Mouse (Mus musculus) myocyte (in vitro differentiated cells): ENCODE data around the gene Clec2d. TPM values are rescaled to one million over a fixed set of nuclear protein-coding genes. Genes with fewer than 3 reads are reported as not detected.

ENCODE experiments used
- H3K27me3 ChIP-seq: one replicate; pipeline ENCODE4 v1.6.1; 2011; ENCODE audit not compliant: control insufficient read depth, insufficient read depth, insufficient read length
- H3K36me3 ChIP-seq: one replicate; pipeline ENCODE4 v1.6.1; 2011; ENCODE audit not compliant: control insufficient read depth, insufficient read depth
- H3K4me2 ChIP-seq: one replicate; pipeline ENCODE4 v1.6.1; 2011; ENCODE audit warnings: low read depth, control low read depth
- H3K4me3 ChIP-seq: one replicate; pipeline ENCODE4 v1.5.1; 2011; ENCODE audit warnings: mild to moderate bottlenecking, control low read depth, moderate library complexity
- H3K79me2 ChIP-seq: one replicate; pipeline ENCODE4 v1.6.1; 2011; ENCODE audit not compliant: control insufficient read depth, insufficient read depth
- H3ac ChIP-seq: one replicate; pipeline ENCODE4 v1.6.1; 2011; ENCODE audit not compliant: control insufficient read depth, insufficient read length
- CEBPB ChIP-seq: IDR thresholded peaks from 2 replicates; pipeline ENCODE4 v1.6.1; 2011; ENCODE audit warnings: mild to moderate bottlenecking, moderate library complexity; ENCODE audit not compliant: poor library complexity, insufficient read depth, severe bottlenecking
- E2F4 ChIP-seq: IDR thresholded peaks from one replicate; pipeline ENCODE4 v1.6.1; 2011; ENCODE audit warnings: mild to moderate bottlenecking, control low read depth, moderate library complexity; ENCODE audit not compliant: insufficient read depth
- MAX ChIP-seq: IDR thresholded peaks from one replicate; pipeline ENCODE4 v1.6.1; 2011; ENCODE audit warnings: low read depth, mild to moderate bottlenecking, control low read depth
- MYOD1 ChIP-seq, 3 experiments: IDR thresholded peaks; one replicate each; pipeline ENCODE4 v1.6.1; 2011; ENCODE audit warnings: control low read depth in 2 of 3, low read depth in 2 of 3, mild to moderate bottlenecking in 2 of 3, moderate library complexity in 1 of 3; ENCODE audit not compliant: insufficient read length in 2 of 3, control insufficient read depth in 1 of 3
- MYOG ChIP-seq, 3 experiments: IDR thresholded peaks; one replicate each; pipeline ENCODE4 v1.6.1; 2011; ENCODE audit warnings: control low read depth in 2 of 3, low read depth in 2 of 3, mild to moderate bottlenecking in 2 of 3; ENCODE audit not compliant: insufficient read length in 2 of 3, control insufficient read depth in 1 of 3, insufficient read depth in 1 of 3
- POLR2A ChIP-seq: IDR thresholded peaks from one replicate; pipeline ENCODE4 v1.6.1; 2011; ENCODE audit warnings: low read depth, mild to moderate bottlenecking, control low read depth, moderate library complexity; ENCODE audit not compliant: insufficient read length
- POLR2AphosphoS2 ChIP-seq: IDR thresholded peaks from one replicate; pipeline ENCODE4 v1.6.1; 2011; ENCODE audit warnings: low read depth, control low read depth; ENCODE audit not compliant: insufficient read length
- REST ChIP-seq: IDR thresholded peaks from one replicate; pipeline ENCODE4 v1.6.1; 2011; ENCODE audit warnings: mild to moderate bottlenecking, control low read depth, moderate library complexity; ENCODE audit not compliant: insufficient read depth, insufficient read length
- SRF ChIP-seq: IDR thresholded peaks from one replicate; pipeline ENCODE4 v1.6.1; 2011; ENCODE audit warnings: low read depth; ENCODE audit not compliant: control insufficient read depth, insufficient read length
- TCF12 ChIP-seq: IDR thresholded peaks from one replicate; pipeline ENCODE4 v1.6.1; 2011; ENCODE audit warnings: mild to moderate bottlenecking, control low read depth; ENCODE audit not compliant: poor library complexity, insufficient read depth, severe bottlenecking
- TCF3 ChIP-seq: IDR thresholded peaks from one replicate; pipeline ENCODE4 v1.6.1; 2011; ENCODE audit warnings: low read depth, control low read depth; ENCODE audit not compliant: insufficient read length
- USF1 ChIP-seq: IDR thresholded peaks from one replicate; pipeline ENCODE4 v1.6.1; 2011; ENCODE audit warnings: low read depth, mild to moderate bottlenecking, control low read depth, moderate library complexity
- polyA plus RNA-seq: library from polyadenylated mRNA; unstranded; fragments of >200 nt; fragmentation: generic; extraction: Trizol; gene quantifications from one replicate; pipeline ENCODE4 v1.2.1, GENCODE M21; 2012; ENCODE audit warnings: missing spikeins

The Clec2d gene
- polyA plus RNA-seq, 1 experiment: 19.7 TPM

DNA sequence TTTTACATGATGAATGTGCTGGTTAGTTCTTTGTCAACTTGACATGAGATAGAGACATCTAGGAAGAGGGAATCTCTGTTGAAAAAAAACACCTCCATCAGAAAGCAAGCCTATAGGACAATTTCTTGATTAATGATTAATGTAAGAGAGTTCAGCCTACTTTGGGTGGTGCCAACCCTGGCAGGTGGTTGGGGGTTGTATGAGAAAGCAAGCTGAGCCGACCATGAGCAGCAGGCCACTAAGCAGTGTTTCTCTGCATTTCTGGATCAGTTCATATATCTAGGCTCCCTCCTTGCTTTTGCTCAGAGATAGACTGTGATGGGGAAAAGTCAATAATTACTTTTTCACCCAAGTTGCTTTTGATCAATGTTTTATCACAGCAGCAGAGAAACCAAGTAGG is 23.9 kb downstream of the Clec2d start:
- H3ac ChIP-seq: no peak overlapping the region
- TF ChIP-seq MYOG (IDR thresholded peaks at IDR 0.05; ENCODE audit: control insufficient read depth in 1 of 3, insufficient read depth in 1 of 3, insufficient read length in 2 of 3, low read depth in 2 of 3) (no peak), TCF3 (no peak), USF1 (no peak), REST (no peak), MYOD1 (IDR thresholded peaks at IDR 0.05; ENCODE audit: control insufficient read depth in 1 of 3, insufficient read length in 2 of 3, low read depth in 2 of 3) (no peak), POLR2A (no peak), E2F4 (no peak), MAX (no peak), POLR2AphosphoS2 (no peak), SRF (no peak), TCF12 (no peak), CEBPB (no peak)
- no peaks in the 10 kb centered on the region for H3K36me3 ChIP-seq
- H3K27me3 ChIP-seq: no peaks in the 10 kb centered on the region
- H3K4me2 ChIP-seq: no peak overlapping the region
- no peaks in the 10 kb centered on the region for H3K79me2 ChIP-seq
- no peak overlapping the region for H3K4me3 ChIP-seq

DNA sequence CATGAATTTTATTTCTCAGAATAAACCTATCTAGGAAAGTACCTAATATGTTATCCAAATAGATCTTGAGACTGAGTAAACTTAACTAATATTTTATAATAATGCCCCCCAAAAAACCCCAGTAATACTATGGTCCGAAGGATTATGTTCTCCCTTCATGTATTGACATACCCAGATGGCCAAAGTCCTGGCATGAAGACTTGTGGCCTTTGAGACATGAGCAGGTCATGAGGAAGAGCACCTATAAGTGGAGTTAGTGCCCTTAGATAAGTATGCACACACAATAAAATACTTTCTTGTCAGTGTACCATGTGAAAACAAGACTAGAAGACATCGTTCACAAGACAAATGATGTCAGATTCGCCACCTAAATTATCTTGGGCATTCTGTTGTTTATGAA is 24.4 kb downstream of the Clec2d start:
- no peak for TF ChIP-seq TCF12
- TF ChIP-seq E2F4: no peak
- TF ChIP-seq REST: no peak
- no peak for TF ChIP-seq MAX
- no peak for TF ChIP-seq MYOD1 (IDR thresholded peaks at IDR 0.05; ENCODE audit: control insufficient read depth in 1 of 3, insufficient read length in 2 of 3, low read depth in 2 of 3)
- no peaks in the 10 kb centered on the region for H3K36me3 ChIP-seq

DNA sequence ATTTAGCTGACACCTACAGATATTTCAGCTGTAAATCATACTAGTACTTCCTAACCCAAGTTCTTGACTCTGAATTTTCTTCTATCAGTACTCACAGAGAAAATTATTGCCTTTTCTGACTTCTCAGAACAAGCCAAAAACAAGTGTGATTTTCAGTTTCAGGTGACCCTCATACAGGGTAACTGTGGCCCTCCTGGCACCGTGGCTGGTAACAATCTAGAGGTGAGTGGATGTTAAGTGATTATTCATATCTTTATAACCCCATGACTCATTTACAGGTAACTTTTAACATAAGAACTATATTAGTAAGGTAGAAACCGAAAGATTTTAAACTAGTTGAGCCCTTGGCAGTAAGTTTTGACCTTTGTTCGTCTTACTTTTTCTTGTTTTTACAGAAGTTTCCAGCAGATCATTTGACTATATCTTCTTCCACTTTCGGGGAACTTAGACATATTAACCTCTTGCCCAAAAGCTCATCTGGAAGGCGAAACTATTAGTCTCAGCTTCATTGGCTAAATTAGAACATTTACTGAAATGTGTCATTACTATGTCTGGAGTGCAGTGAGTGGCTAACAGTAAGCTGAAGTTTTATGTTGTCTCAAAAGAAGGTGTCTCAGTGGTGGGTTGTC is 28.6 kb downstream of the Clec2d start:
- Histone ChIP-seq H3ac (no peak overlapping the region), H3K79me2 (no peaks in the 10 kb centered on the region), H3K4me3 (no peak overlapping the region), H3K27me3 (no peaks in the 10 kb centered on the region), H3K4me2 (no peak overlapping the region), H3K36me3 (no peaks in the 10 kb centered on the region)
- TF ChIP-seq MYOD1 (IDR thresholded peaks at IDR 0.05; ENCODE audit: control insufficient read depth in 1 of 3, insufficient read length in 2 of 3, low read depth in 2 of 3): no peak
- TF ChIP-seq CEBPB: no peak
- no peak for TF ChIP-seq POLR2A
- TF ChIP-seq USF1: no peak
- no peak for TF ChIP-seq REST
- TF ChIP-seq MAX: no peak
- no peak for TF ChIP-seq E2F4
- no peak for TF ChIP-seq SRF
- TF ChIP-seq TCF3: no peak
- no peak for TF ChIP-seq MYOG (IDR thresholded peaks at IDR 0.05; ENCODE audit: control insufficient read depth in 1 of 3, insufficient read depth in 1 of 3, insufficient read length in 2 of 3, low read depth in 2 of 3)
- no peak for TF ChIP-seq POLR2AphosphoS2
- TF ChIP-seq TCF12: no peak

More for the DNA sequence above, 24.4 kb downstream of the Clec2d start:
- Histone ChIP-seq H3K79me2 (no peaks in the 10 kb centered on the region), H3K4me3 (no peak overlapping the region), H3ac (no peak overlapping the region), H3K4me2 (no peak overlapping the region), H3K27me3 (no peaks in the 10 kb centered on the region)

DNA sequence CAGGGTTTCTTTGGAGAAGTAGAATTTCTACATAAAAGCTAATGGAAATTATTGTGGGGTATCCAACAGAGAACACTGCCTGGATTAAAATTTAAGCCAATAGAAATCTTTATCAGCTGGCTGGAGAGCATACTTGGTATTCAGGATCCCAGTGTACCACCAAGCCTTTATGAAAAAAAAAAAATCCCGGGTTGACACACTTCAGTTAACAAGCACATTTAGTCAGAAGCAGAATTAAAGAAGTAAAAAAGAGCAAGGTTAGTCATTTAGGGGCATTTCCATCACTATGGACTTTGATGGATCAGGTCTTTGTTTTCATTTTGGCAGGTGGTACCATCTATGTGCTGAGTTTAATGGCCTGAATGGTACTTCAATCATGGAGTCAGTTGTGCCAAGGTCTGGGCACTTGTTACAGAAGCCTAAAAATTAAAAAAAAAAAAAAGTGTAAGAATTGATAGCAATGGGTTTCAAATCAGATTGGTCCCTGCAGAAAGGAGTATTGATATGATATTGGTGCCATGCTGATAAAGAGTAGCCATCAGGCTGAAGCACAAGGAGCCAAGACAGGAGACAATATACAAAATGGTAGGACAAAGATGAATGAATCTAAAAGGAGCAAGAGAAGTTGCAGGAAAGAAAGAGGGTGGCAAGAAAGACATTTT is 29.5 kb downstream of the Clec2d start:
- no peaks in the 10 kb centered on the region for H3K79me2 ChIP-seq
- TF ChIP-seq E2F4 (no peak), MYOG (IDR thresholded peaks at IDR 0.05; ENCODE audit: control insufficient read depth in 1 of 3, insufficient read depth in 1 of 3, insufficient read length in 2 of 3, low read depth in 2 of 3) (no peak), SRF (no peak), REST (no peak), TCF12 (no peak), TCF3 (no peak), POLR2AphosphoS2 (no peak), USF1 (no peak), MYOD1 (IDR thresholded peaks at IDR 0.05; ENCODE audit: control insufficient read depth in 1 of 3, insufficient read length in 2 of 3, low read depth in 2 of 3) (no peak), CEBPB (no peak), MAX (no peak), POLR2A (no peak)
- H3K4me3 ChIP-seq: no peak overlapping the region
- H3K4me2 ChIP-seq: no peak overlapping the region
- H3K36me3 ChIP-seq: no peaks in the 10 kb centered on the region
- H3K27me3 ChIP-seq: no peaks in the 10 kb centered on the region
- no peak overlapping the region for H3ac ChIP-seq
